Mouse (Mus musculus): Measurements from ENCODE around the gene P2ry10. TPM values are rescaled to one million over a fixed set of nuclear protein-coding genes. Genes with fewer than 3 reads are reported as not detected.

P2ry10 gene
- polyA plus RNA-seq, 1 experiment from 2014 or later, result not detected

GRCm38 (mm10) chrX:107089131-107089530 is 839 bp downstream of the P2ry10 start:
- no peak for DNase-seq (ENCODE audit: low spot score)
- H3K4me3 ChIP-seq (ENCODE audit: low read depth, low read length), result no peak overlapping the region
- no peak overlapping the region for H3K4me2 ChIP-seq (replicated peaks; ENCODE audit: low read depth)
- H3K27ac ChIP-seq (replicated peaks), result no peak overlapping the region
- no peak for ATAC-seq (ENCODE audit: low FRiP score, low TSS enrichment)
- no peak overlapping the region for H3K9ac ChIP-seq (ENCODE audit: low read length)
- TF ChIP-seq EP300 (optimal IDR thresholded peaks at IDR 0.05) (no peak), CTCF (IDR thresholded peaks at IDR 0.05; ENCODE audit: low read depth) (no peak)
- H3K9me3 ChIP-seq (ENCODE audit: control insufficient read depth, low read length), result no peaks in the 10 kb centered on the region
- no peaks in the 10 kb centered on the region for H3K4me1 ChIP-seq (replicated peaks; ENCODE audit: control insufficient read depth, insufficient read depth)
- no peaks in the 10 kb centered on the region for H3K36me3 ChIP-seq (ENCODE audit: control insufficient read depth, insufficient read depth, low read length)
- no peaks in the 10 kb centered on the region for H3K27me3 ChIP-seq (ENCODE audit: control insufficient read depth, insufficient read depth, low read length)
- 56% methylated on average over 5 of the region's 5 CpGs for WGBS

GRCm38 (mm10) chrX:107089930-107090329 is 1.6 kb downstream of the P2ry10 start:
- H3K27ac ChIP-seq (replicated peaks), result no peak overlapping the region
- H3K9ac ChIP-seq (ENCODE audit: low read length), result no peak overlapping the region
- H3K4me2 ChIP-seq (replicated peaks; ENCODE audit: low read depth), result no peak overlapping the region
- H3K9me3 ChIP-seq (ENCODE audit: control insufficient read depth, low read length), result no peaks in the 10 kb centered on the region
- WGBS, result 57% methylated on average over 1 of the region's 1 CpGs
- TF ChIP-seq EP300 (optimal IDR thresholded peaks at IDR 0.05) (no peak), CTCF (IDR thresholded peaks at IDR 0.05; ENCODE audit: low read depth) (no peak)
- H3K4me1 ChIP-seq (replicated peaks; ENCODE audit: control insufficient read depth, insufficient read depth), result no peaks in the 10 kb centered on the region
- no peaks in the 10 kb centered on the region for H3K36me3 ChIP-seq (ENCODE audit: control insufficient read depth, insufficient read depth, low read length)
- DNase-seq (ENCODE audit: low spot score), result no peak
- no peak for ATAC-seq (ENCODE audit: low FRiP score, low TSS enrichment)
- no peak overlapping the region for H3K4me3 ChIP-seq (ENCODE audit: low read depth, low read length)
- H3K27me3 ChIP-seq (ENCODE audit: control insufficient read depth, insufficient read depth, low read length), result no peaks in the 10 kb centered on the region

GRCm38 (mm10) chrX:107095633-107096032 is 7.3 kb downstream of the P2ry10 start:
- DNase-seq (ENCODE audit: low spot score) (no peak), ATAC-seq (ENCODE audit: low FRiP score, low TSS enrichment) (no peak)
- H3K27ac ChIP-seq (replicated peaks), result no peak overlapping the region
- H3K36me3 ChIP-seq (ENCODE audit: control insufficient read depth, insufficient read depth, low read length), result no peaks in the 10 kb centered on the region
- 65% methylated on average over 3 of the region's 3 CpGs for WGBS
- H3K9me3 ChIP-seq (ENCODE audit: control insufficient read depth, low read length), result no peaks in the 10 kb centered on the region
- no peak overlapping the region for H3K4me2 ChIP-seq (replicated peaks; ENCODE audit: low read depth)
- no peak overlapping the region for H3K9ac ChIP-seq (ENCODE audit: low read length)
- H3K4me1 ChIP-seq (replicated peaks; ENCODE audit: control insufficient read depth, insufficient read depth), result no peaks in the 10 kb centered on the region
- no peak for TF ChIP-seq CTCF (IDR thresholded peaks at IDR 0.05; ENCODE audit: low read depth)
- TF ChIP-seq EP300 (optimal IDR thresholded peaks at IDR 0.05), result no peak
- no peaks in the 10 kb centered on the region for H3K27me3 ChIP-seq (ENCODE audit: control insufficient read depth, insufficient read depth, low read length)
- H3K4me3 ChIP-seq (ENCODE audit: low read depth, low read length), result no peak overlapping the region

GRCm38 (mm10) chrX:107116333-107116732 is 28.0 kb downstream of the P2ry10 start:
- no peak overlapping the region for H3K27ac ChIP-seq (replicated peaks)
- H3K4me2 ChIP-seq (replicated peaks; ENCODE audit: low read depth), result no peak overlapping the region
- H3K9me3 ChIP-seq (ENCODE audit: control insufficient read depth, low read length), result no peaks in the 10 kb centered on the region
- DNase-seq (ENCODE audit: low spot score) (no peak), ATAC-seq (ENCODE audit: low FRiP score, low TSS enrichment) (no peak)
- H3K27me3 ChIP-seq (ENCODE audit: control insufficient read depth, insufficient read depth, low read length), result no peaks in the 10 kb centered on the region
- no peak for TF ChIP-seq EP300 (optimal IDR thresholded peaks at IDR 0.05)
- no peak for TF ChIP-seq CTCF (IDR thresholded peaks at IDR 0.05; ENCODE audit: low read depth)
- no peak overlapping the region for H3K4me3 ChIP-seq (ENCODE audit: low read depth, low read length)
- no peaks in the 10 kb centered on the region for H3K36me3 ChIP-seq (ENCODE audit: control insufficient read depth, insufficient read depth, low read length)
- no peaks in the 10 kb centered on the region for H3K4me1 ChIP-seq (replicated peaks; ENCODE audit: control insufficient read depth, insufficient read depth)
- H3K9ac ChIP-seq (ENCODE audit: low read length), result no peak overlapping the region
- 92% methylated on average over 1 of the region's 1 CpGs for WGBS

GRCm38 (mm10) chrX:107116987-107117386 is 28.7 kb downstream of the P2ry10 start:
- Histone ChIP-seq H3K9me3 (ENCODE audit: control insufficient read depth, low read length) (no peaks in the 10 kb centered on the region), H3K36me3 (ENCODE audit: control insufficient read depth, insufficient read depth, low read length) (no peaks in the 10 kb centered on the region), H3K4me3 (ENCODE audit: low read depth, low read length) (no peak overlapping the region), H3K27me3 (ENCODE audit: control insufficient read depth, insufficient read depth, low read length) (no peaks in the 10 kb centered on the region), H3K4me2 (replicated peaks; ENCODE audit: low read depth) (no peak overlapping the region), H3K4me1 (replicated peaks; ENCODE audit: control insufficient read depth, insufficient read depth) (no peaks in the 10 kb centered on the region), H3K27ac (replicated peaks) (no peak overlapping the region), H3K9ac (ENCODE audit: low read length) (no peak overlapping the region)
- 48% methylated on average over 1 of the region's 1 CpGs for WGBS
- ATAC-seq (ENCODE audit: low FRiP score, low TSS enrichment) (no peak), DNase-seq (ENCODE audit: low spot score) (no peak)
- TF ChIP-seq CTCF (IDR thresholded peaks at IDR 0.05; ENCODE audit: low read depth) (no peak), EP300 (optimal IDR thresholded peaks at IDR 0.05) (no peak)

GRCm38 (mm10) chrX:107143184-107143583 is 54.9 kb downstream of the P2ry10 start:
- Histone ChIP-seq H3K27me3 (ENCODE audit: control insufficient read depth, insufficient read depth, low read length) (no peaks in the 10 kb centered on the region), H3K9me3 (ENCODE audit: control insufficient read depth, low read length) (no peaks in the 10 kb centered on the region), H3K9ac (ENCODE audit: low read length) (no peak overlapping the region), H3K36me3 (ENCODE audit: control insufficient read depth, insufficient read depth, low read length) (no peaks in the 10 kb centered on the region), H3K27ac (replicated peaks) (no peak overlapping the region), H3K4me2 (replicated peaks; ENCODE audit: low read depth) (no peak overlapping the region), H3K4me1 (replicated peaks; ENCODE audit: control insufficient read depth, insufficient read depth) (no peaks in the 10 kb centered on the region), H3K4me3 (ENCODE audit: low read depth, low read length) (no peak overlapping the region)
- DNase-seq (ENCODE audit: low spot score) (no peak), ATAC-seq (ENCODE audit: low FRiP score, low TSS enrichment) (no peak)
- WGBS, result 53% methylated on average over 3 of the region's 3 CpGs
- no peak for TF ChIP-seq CTCF (IDR thresholded peaks at IDR 0.05; ENCODE audit: low read depth)

Data from stomach, postnatal 0 days (tissue).